Mouse (Mus musculus) bone marrow macrophage, adult 2 months (primary cell): Measurements from ENCODE around the gene Zgpat.

Experiments used
- CTCF ChIP-seq: IDR thresholded peaks from 2 replicates; pipeline ENCODE4 v1.5.1; 2012; ENCODE audit warnings: low read depth, mild to moderate bottlenecking, low read length, moderate library complexity
- POLR2A ChIP-seq: IDR thresholded peaks from 2 replicates; pipeline ENCODE4 v1.6.1; 2012; ENCODE audit warnings: mild to moderate bottlenecking, low read depth, low read length, borderline replicate concordance

GRCm38 (mm10) chr2:181420426-181420825 lies 55.7 kb downstream of the Zgpat start:
- no peak for TF ChIP-seq CTCF
- TF ChIP-seq POLR2A: no peak
